Mouse (Mus musculus) gastrocnemius, postnatal 25 days (tissue): ENCODE results near the gene Slc35d1. TPM values are rescaled to one million over a fixed set of nuclear protein-coding genes. Genes with fewer than 3 reads are reported as not detected.

ENCODE experiments used
- DNase-seq: peaks from one replicate; pipeline ENCODE4 v3.0.0; 2022
- long read RNA-seq, 2 experiments: library from polyadenylated mRNA; stranded (forward); transcript quantifications; one replicate each; pipeline ENCODE4 v2.0.0; 2021
- total RNA-seq, 2 experiments: library from RNA; stranded (reverse); gene quantifications; 1 replicate in 1 of 2; 2 replicates in 1 of 2; pipeline ENCODE4 v1.2.3; 2021

Gene Slc35d1
- total RNA-seq: 1 to 10 TPM; 5.2 to 5.4 TPM
- long read RNA-seq, experiment 1, full-length matches to known transcripts: 1 of 1 reads
- long read RNA-seq, experiment 1, partial matches to known transcripts: 0 of 1 reads
- long read RNA-seq, experiment 1, other reads (novel, unspliced or antisense): 0 of 1 reads
- long read RNA-seq, experiment 2, full-length matches to known transcripts: 4 of 6 reads
- long read RNA-seq, experiment 2, partial matches to known transcripts: 1 of 6 reads
- long read RNA-seq, experiment 2, other reads (novel, unspliced or antisense): 1 of 6 reads

GRCm38 (mm10) chr4:103214925-103215820 is at the start of gene Slc35d1:
Gene Slc35d1, minus strand, starts transcription at chr4:103215164.
- peak; percentile 75 for DNase-seq

DNA sequence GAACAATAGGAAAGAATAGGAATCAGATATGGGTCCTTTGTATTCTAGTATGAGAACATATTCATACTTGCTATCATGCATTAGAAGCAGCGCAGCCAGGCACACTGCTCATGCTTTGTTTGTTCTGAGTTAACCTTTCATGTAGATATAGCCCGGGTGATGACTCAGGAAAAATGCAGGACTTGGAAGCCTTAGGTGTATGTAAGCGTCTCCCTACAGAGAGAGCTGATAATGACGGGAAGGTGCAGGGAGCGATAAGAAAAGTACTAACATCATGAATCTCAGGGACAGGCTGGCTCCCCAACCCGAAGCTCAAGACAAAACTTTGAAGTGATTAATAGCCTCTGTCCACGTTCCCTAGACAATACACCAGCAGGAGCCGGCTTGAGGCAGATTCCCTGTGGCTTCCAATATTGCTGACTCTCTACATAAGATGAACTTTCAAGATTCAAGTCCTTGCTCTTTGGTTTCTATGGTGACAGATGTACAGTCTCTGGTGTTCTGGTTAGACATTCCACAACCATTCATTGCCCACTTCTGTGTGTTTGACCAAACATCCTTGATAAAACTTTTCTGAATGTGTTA is 48.9 kb upstream of the Slc35d1 start:
- no peak for DNase-seq

DNA sequence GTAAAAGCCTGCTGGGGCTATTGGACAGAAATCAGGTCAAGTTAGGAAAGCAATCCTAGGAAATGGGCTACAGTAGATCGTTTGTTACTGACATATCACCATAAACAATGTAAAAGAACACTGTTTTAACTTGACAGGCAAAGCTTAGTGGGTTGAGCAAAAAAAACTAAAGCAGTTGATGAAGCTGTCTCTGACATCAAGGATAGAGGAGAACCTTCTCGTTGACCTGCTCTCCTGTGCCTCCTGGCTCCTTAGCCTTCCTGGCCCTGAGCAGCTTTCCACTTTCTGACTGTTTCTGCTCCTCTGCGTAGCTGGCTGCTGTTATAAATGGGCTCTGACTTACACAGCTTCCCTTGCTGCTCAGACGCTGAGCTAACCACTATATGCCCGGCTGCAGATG is 48.4 kb upstream of the Slc35d1 start:
- no peak for DNase-seq

- DNase-seq: no peak
These were observed 43.9 kb upstream of the Slc35d1 start for GRCm38 (mm10) chr4:103258817-103259216.

- no peak for DNase-seq
These were observed 38.9 kb upstream of the Slc35d1 start for GRCm38 (mm10) chr4:103253846-103254245.

- DNase-seq: no peak
These were observed 34.6 kb upstream of the Slc35d1 start for GRCm38 (mm10) chr4:103249436-103250085.

- no peak for DNase-seq
These were observed 32.8 kb upstream of the Slc35d1 start for GRCm38 (mm10) chr4:103247813-103248212.

- DNase-seq: no peak
These were observed 32.3 kb upstream of the Slc35d1 start for GRCm38 (mm10) chr4:103247249-103247648.

GRCm38 (mm10) chr4:103232156-103232555 is 17.2 kb upstream of the Slc35d1 start:
- no peak for DNase-seq

- no peak for DNase-seq
These were observed 7.9 kb upstream of the Slc35d1 start for GRCm38 (mm10) chr4:103222854-103223253.

GRCm38 (mm10) chr4:103221789-103222188 is 6.8 kb upstream of the Slc35d1 start:
- no peak for DNase-seq

DNA sequence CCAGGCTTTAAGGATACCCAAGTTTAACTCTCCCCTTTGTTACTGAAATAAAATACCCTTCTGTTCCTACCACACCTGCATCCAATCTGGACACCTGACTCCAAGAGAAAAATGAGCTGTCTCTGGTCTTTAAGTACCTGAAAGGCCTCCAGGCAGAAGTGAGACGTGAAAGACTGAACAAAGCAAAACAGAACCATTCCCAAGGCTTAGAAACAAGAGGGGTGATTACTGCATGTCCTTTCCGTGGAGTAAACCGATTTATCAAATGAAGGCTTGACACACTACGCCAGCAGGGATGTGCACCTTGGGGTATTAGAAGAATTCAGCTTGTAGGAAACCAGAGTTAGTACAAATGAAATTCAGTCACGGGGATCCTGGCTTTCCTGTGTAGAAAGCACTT is 4.0 kb upstream of the Slc35d1 start:
- no peak for DNase-seq

GRCm38 (mm10) chr4:103216046-103216445 is 1.1 kb upstream of the Slc35d1 start:
- no peak for DNase-seq

DNA sequence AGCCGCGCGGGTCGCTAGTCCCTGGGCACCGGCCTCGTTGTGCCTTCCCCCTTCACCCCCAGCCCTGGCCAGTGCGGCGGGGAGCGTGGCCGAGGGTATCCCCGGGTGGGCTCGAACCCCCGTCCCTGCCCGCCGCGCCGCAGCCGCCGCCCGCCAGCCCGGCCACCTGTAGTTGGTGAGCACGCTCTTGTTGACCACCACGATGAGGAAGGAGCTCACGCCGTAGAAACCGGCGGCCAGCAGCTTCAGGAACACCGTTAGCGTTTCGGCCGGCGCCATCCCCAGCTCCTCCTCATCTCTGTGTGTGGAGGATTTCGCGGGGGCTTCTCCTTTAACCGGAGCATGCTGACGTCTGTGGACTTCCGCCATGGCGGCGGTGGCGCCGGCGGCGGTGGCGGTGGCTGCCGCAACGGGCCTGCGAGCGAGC is 453 bp downstream of the Slc35d1 start:
- peak; percentile 65 for DNase-seq

GRCm38 (mm10) chr4:103213859-103214497 is 986 bp downstream of the Slc35d1 start:
- no peak for DNase-seq

- DNase-seq: no peak
These were observed 6.4 kb downstream of the Slc35d1 start for GRCm38 (mm10) chr4:103208553-103208952.

DNA sequence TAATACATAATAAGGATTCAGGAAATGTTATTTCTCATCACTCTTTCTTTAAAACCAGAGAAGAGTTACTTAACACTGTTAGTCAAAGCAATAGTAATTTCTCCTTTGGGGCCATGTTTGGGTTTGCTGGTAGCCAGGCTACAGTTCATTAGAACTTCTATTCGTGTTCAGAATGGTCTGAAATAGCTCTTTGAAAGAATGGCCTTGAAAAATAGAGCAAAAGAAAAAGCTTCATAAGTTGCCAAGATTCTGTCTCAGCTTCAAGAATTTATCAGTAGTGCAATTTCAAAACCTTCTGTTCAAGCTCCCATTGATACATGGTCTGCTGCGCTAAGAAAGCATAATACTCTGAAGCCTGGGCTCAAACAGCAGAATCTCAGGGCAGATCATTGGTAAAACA is 11.3 kb downstream of the Slc35d1 start:
- DNase-seq: no peak

DNA sequence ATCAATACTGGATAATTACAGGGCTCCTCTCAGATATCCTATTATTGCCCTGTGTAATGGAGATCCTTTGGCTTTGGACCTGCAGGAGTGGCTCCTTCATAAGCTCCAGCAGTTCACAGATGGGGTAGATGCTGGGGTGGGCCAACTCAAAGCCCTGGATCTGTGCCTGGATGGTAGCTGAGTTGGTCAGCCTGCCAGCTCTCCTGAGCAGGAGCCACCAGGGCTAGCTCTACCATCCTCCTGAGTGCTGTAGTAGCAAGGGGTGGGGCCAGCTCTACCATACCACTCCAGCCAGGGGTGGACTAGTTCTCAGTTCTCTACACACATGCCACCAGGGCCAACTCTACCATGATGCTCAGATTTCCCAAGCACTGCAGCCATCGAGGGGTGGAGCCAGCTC is 14.9 kb downstream of the Slc35d1 start:
- no peak for DNase-seq

GRCm38 (mm10) chr4:103199086-103199485 is 15.9 kb downstream of the Slc35d1 start:
- DNase-seq: no peak

DNA sequence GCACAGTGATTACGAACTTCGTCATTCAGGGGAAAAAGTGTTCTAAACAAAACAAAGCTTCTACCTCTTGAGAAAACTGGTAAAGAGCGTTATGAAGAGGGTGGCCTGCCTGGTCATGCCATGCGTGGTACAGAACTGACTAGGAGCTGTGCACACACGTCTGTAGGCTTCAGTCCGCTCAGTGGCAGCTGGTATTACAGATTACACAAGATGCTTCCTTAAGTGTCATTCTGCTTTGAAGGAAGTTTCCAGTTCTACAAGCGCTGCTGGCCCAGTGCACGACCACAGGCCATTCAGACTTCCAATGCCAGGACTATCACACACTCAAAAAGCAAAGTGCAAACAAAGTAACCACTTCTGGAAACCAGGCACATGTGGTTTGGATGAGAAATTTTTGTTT is 17.6 kb downstream of the Slc35d1 start:
- DNase-seq: no peak

- no peak for DNase-seq
These were observed 22.5 kb downstream of the Slc35d1 start for GRCm38 (mm10) chr4:103192421-103192820.
